Mouse (Mus musculus) midbrain, embryonic 14.5 days (tissue): ENCODE measurements around the gene Lin28a. TPM values are rescaled to one million over a fixed set of nuclear protein-coding genes. Genes with fewer than 3 reads are reported as not detected.
A peak's percentile ranks its signal among the peaks of the same experiment; 100 is the strongest.
"Not testable (repeated sequence)": the region's sequence is repeated elsewhere in the genome, so short reads cannot be mapped to it uniquely, and the experiment has no call there.

Experiments used
- ATAC-seq: fragments of 200-750 bp; cut with Nextera tagmentation; 2 replicates; pipeline ENCODE4 v1.8.0; 2017; ENCODE audit warnings: moderate number of reproducible peaks, moderate library complexity; ENCODE audit not compliant: low FRiP score, low TSS enrichment
- DNase-seq: peaks from one replicate; pipeline ENCODE4 v3.0.0-alpha.2; 2015
- H3K27ac ChIP-seq: fragments of 300-500 bp; sonication (generic); replicated peaks from 2 replicates; pipeline ENCODE4 v1.5.1; 2014; ENCODE audit warnings: mild to moderate bottlenecking, low read depth, low read length, moderate library complexity
- H3K27me3 ChIP-seq: fragments of 300-500 bp; sonication (generic); 2 replicates; pipeline ENCODE4 v1.6.1; 2014; ENCODE audit warnings: low read length, control low read depth, mixed read lengths; ENCODE audit not compliant: control insufficient read depth, insufficient read depth
- H3K36me3 ChIP-seq: fragments of 300-500 bp; sonication (generic); 2 replicates; pipeline ENCODE4 v1.6.1; 2014; ENCODE audit warnings: low read length, control low read depth; ENCODE audit not compliant: control insufficient read depth, insufficient read depth
- H3K4me1 ChIP-seq: fragments of 300-500 bp; sonication (generic); 2 replicates; pipeline ENCODE4 v1.6.1; 2014; ENCODE audit warnings: mild to moderate bottlenecking, antibody characterized with exemption, low read length, control low read depth; ENCODE audit not compliant: control insufficient read depth, insufficient read depth
- H3K4me2 ChIP-seq: fragments of 300-500 bp; sonication (generic); 2 replicates; pipeline ENCODE4 v1.6.1; 2014; ENCODE audit warnings: mild to moderate bottlenecking, low read length, moderate library complexity
- H3K4me3 ChIP-seq: fragments of 300-500 bp; sonication (generic); replicated peaks from 2 replicates; pipeline ENCODE4 v1.5.1; 2014; ENCODE audit warnings: low read depth, low read length
- H3K9ac ChIP-seq: fragments of 300-500 bp; sonication (generic); replicated peaks from 2 replicates; pipeline ENCODE4 v1.6.1; 2014; ENCODE audit warnings: mild to moderate bottlenecking, low read length, moderate library complexity
- H3K9me3 ChIP-seq: fragments of 300-500 bp; sonication (generic); 2 replicates; pipeline ENCODE4 v1.6.1; 2016; ENCODE audit warnings: low read length, control low read depth, mixed read lengths; ENCODE audit not compliant: control insufficient read depth
- WGBS: fragments of 180-500 bp; shearing (Covaris S2); extraction: QIAGEN DNeasy Blood & Tissue Kit; methylation state at CpG from one replicate; pipeline ENCODE4 v1.1.7; 2014; 5-methylcytosine and 5-hydroxymethylcytosine counted together
- polyA plus RNA-seq: library from polyadenylated mRNA; unstranded; fragments of >200 nt; fragmentation: Nextera tagmentation; extraction: Ambion mirVana; gene quantifications from 2 replicates; pipeline ENCODE4 v1.2.1, GENCODE M21; 2014

Gene Lin28a
- polyA plus RNA-seq, 1 experiment from 2014 or later: 0.13 TPM

DNA sequence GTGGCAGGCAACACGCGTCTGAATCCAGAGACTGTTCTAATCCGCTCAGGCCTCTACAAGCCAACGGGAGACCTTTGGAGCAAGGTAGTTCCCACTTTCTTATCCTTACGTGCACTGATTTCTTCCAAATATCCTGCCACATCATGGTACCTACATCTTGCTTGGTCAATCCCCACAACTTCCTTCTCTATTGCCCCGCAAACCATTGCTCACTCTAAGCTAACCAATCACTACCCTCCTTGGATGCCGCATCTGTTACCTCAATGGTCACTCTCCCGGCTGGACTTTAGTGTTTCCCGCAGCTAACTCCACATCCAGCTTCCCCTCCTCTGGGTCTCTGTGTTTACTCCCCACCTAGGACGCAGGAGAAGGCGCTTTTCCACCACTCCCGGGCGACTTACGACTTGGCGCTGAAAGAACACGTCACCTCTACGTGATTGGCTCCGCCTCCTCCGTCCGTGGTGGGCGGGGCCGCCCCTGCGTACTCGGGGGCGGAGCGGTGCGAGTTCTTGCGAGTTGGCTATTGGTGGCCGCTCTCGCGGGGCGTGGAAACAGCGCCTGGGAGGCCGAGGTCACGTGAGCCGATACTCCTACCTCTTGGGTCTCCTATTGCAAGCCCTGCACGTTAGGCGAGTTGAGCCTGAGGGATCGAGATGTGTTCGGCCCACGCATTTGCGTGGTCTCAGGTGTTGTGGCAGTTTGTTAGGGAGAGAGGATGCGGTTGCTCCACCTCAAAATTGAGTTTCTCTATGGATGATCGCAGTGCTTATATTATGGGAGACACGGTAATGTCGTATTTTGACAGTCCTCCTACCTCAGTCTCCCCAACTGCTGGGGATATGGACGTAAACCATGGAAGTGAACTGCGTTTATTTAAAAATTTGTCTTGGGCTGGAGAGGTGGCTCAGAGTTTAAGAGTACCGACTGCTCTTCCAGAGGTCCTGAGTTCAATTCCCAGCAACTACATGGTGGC lies 17.9 kb downstream of the Lin28a start, which contains the start of gene Dhdds:
Dhdds (minus strand) TSS at position 453 of the 973 bp plus-strand sequence.
- H3K9ac ChIP-seq: peak within 1 kb of the TSS; percentile 64
- H3K36me3 ChIP-seq: peaks cover 12% of the 10 kb centered on the region
- DNase-seq (peak; percentile 100), ATAC-seq (peak; percentile 98)
- H3K4me3 ChIP-seq: peak within 1 kb of the TSS; percentile 65
- no peaks in the 10 kb centered on the region for H3K9me3 ChIP-seq
- H3K4me2 ChIP-seq: peak within 1 kb of the TSS; percentile 91
- H3K27me3 ChIP-seq: no peaks in the 10 kb centered on the region
- 0 out of 2 replicates have a peak within 1 kb of the TSS, but pooled peaks have one; percentile 38 for H3K27ac ChIP-seq
- H3K4me1 ChIP-seq: peaks cover 7% of the 10 kb centered on the region
- 1% methylated on average over 49 of the region's 49 CpGs for WGBS

DNA sequence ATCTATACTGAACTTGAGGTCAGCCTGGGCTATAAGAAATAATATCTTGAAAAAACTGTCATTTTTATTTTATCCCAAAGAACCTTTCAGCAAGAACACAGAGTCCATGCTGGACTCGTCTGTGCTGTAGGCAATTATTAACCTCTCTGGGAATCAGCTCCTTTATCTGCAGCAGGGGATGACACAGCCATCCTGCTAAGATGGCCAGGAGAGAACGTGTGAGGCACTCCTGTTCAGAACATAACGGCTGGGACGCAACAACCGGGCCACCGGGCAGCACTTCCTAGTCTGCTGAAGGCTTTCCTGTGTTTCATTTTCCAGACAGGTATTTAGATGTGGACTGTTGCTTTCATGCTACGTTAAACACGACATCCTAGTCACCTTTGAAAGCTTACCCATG lies 23.9 kb downstream of the Lin28a start:
- DNase-seq (no peak), ATAC-seq (no peak)
- H3K9ac ChIP-seq: no peak overlapping the region
- H3K9me3 ChIP-seq: no peaks in the 10 kb centered on the region
- no peaks in the 10 kb centered on the region for H3K27me3 ChIP-seq
- 91% methylated on average over 8 of the region's 8 CpGs for WGBS
- no peak overlapping the region for H3K27ac ChIP-seq
- H3K36me3 ChIP-seq: peaks cover 63% of the 10 kb centered on the region
- no peak overlapping the region for H3K4me3 ChIP-seq
- peaks cover 2% of the 10 kb centered on the region; the same call in 1 of the 2 replicates for H3K4me1 ChIP-seq
- H3K4me2 ChIP-seq: no peak overlapping the region

DNA sequence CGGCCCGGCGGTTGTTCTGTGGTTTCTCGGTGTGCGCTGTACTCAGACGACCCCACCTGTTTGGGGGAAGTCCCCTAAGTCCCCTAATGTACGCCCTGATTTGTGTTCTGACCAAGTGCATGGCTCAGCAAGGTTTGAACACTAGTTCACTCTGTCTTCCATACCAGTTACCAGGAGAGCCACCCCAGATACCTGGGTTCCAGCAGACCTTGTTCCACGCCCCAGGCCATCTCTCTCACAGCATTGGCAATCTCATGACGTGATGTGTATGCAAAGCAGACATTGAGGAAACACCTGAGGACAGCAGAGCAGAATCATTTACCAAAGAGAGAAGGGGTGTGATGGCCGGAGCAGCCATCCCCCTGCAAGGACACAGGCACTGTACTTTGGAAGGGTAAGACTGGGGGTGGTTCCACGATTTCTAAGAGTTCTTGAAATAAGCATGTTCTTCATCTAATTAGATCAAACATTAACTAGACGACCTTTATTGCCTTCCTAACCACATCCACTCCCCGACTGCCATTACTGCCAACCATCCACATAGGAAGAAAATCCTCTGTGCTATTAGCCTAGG lies 27.5 kb downstream of the Lin28a start:
- ATAC-seq (no peak), DNase-seq (no peak)
- no peak overlapping the region for H3K4me3 ChIP-seq
- H3K9me3 ChIP-seq: no peaks in the 10 kb centered on the region
- no peak overlapping the region for H3K27ac ChIP-seq
- no peaks in the 10 kb centered on the region for H3K27me3 ChIP-seq
- no peaks in the 10 kb centered on the region for H3K4me1 ChIP-seq
- WGBS: 90% methylated on average over 13 of the region's 13 CpGs
- H3K9ac ChIP-seq: no peak overlapping the region
- no peak overlapping the region for H3K4me2 ChIP-seq
- peaks cover 83% of the 10 kb centered on the region for H3K36me3 ChIP-seq

DNA sequence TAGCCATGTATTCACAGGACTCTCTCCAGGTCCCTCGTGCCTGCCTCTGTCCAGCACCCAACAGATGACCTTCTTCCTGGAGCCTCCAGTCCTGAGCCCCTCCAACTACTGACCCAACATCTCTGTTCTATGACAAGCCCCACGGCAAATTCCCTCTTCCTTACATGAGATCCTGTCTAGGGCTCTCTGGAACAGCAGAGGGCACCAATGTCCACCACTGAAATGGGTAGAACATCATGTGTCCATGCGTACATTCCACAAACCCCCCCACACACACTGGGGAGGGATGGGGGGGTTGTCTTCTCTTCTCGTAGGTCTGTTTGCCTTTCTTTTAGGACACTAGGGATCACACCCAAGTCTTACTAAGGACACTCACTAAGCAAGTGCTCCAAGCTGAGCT lies 28.6 kb downstream of the Lin28a start:
- Histone ChIP-seq H3K4me2 (no peak overlapping the region), H3K9ac (no peak overlapping the region), H3K36me3 (peaks cover 80% of the 10 kb centered on the region), H3K4me3 (no peak overlapping the region), H3K27ac (no peak overlapping the region), H3K9me3 (no peaks in the 10 kb centered on the region), H3K4me1 (no peaks in the 10 kb centered on the region), H3K27me3 (no peaks in the 10 kb centered on the region)
- DNase-seq (no peak), ATAC-seq (no peak)
- WGBS: 64% methylated on average over 4 of the region's 4 CpGs

DNA sequence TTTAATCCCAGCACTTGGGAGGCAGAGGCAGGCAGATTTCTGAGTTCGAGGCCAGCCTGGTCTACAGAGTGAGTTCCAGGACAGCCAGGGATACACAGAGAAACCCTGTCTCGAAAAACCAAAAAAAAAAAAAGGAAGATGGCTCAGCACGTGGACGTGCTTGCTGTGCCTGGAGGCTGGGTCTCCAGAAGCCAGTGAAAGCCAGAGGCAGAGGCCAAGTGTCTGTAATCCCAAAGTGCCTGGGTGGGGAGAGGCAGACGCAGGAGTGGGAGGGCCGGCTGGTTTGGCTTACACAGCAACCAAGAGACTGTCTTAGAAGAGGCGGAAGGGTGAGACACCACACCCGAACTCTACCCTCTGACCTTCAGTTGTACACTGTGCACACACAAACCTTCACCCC lies 30.4 kb downstream of the Lin28a start:
- not testable (repeated sequence) for H3K4me2 ChIP-seq, H3K27ac ChIP-seq, H3K27me3 ChIP-seq, ATAC-seq, H3K9ac ChIP-seq, H3K4me3 ChIP-seq, H3K9me3 ChIP-seq, DNase-seq, H3K4me1 ChIP-seq
- WGBS: 92% methylated on average over 8 of the region's 8 CpGs
- H3K36me3 ChIP-seq: peaks cover 65% of the 10 kb centered on the region

DNA sequence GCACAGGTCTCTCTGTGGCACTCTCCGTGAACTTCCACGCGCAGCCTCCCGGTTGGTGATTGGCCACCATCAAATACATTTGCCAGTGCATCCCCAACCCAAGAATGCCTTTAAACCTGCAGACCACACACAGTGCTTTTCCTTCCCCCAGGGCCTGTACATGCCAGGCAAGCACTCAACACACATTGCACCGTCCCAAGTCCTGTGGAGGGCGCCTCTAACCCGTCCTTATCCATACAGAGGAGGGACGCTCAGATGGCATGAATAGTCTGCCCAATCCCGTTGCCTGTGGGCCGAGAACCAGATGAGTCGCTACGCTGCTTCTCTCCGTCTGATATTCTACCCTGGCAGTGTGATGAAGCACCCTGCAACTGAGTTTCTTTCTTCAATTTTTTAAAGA lies 35.7 kb downstream of the Lin28a start:
- H3K9me3 ChIP-seq: no peaks in the 10 kb centered on the region
- WGBS: 77% methylated on average over 13 of the region's 13 CpGs
- ATAC-seq: no peak
- DNase-seq: no peak
- no peaks in the 10 kb centered on the region for H3K27me3 ChIP-seq
- H3K4me3 ChIP-seq: no peak overlapping the region
- H3K9ac ChIP-seq: no peak overlapping the region
- H3K36me3 ChIP-seq: peaks cover 51% of the 10 kb centered on the region
- no peak overlapping the region for H3K27ac ChIP-seq
- H3K4me1 ChIP-seq: no peaks in the 10 kb centered on the region
- no peak overlapping the region for H3K4me2 ChIP-seq

DNA sequence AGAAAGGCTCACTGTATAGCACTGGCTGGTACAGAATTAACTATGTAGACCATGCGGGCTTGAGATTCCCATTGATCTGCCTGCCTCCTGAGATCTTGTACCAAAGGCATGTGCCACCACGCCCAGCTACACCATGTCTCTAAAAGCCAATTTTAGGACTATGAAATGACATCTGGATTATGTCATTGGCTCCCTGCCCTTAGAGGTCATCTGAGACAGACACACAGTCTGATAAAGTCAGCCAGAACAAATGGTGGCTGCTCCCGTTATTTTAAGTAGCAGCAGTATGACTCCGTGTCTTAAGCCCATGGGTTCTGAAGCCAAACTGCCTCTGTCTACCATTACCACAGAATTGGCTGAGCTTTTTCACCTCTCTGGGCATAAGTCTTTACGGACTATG lies 38.1 kb downstream of the Lin28a start:
- Histone ChIP-seq H3K4me3 (no peak overlapping the region), H3K4me1 (no peaks in the 10 kb centered on the region)
- ATAC-seq: no peak

DNA sequence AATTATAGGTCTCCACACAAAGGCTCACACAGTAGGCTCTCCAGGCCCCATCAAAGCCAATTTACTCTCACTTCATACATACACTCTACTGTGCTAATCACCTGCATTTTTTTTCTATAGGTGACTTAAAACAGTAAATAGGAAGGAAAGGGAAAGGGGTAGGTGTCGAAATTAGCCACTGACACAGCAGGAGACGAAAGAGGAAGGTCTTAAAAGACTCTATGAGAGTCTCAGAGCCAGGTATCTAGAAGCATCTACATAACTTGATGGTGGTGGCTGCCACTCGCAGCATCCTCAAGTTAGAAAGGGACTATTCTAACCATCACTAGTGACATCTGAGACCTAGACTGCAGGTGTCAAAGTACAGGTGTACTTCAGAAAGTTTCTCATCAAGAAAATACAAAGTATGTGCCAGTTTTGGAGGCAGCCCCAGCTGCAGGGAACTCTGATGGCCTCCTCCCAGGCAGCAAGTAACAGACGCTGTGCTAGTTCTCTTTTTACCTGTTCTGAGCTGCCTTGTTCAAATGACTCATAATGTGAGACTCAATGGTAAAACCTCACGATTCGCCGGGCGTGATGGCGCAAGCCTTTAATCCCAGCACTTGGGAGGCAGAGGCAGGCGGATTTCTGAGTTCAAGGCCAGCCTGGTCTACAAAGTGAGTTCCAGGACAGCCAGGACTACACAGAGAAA lies 40.5 kb downstream of the Lin28a start:
- Histone ChIP-seq H3K27ac (no peak overlapping the region), H3K9me3 (no peaks in the 10 kb centered on the region), H3K27me3 (no peaks in the 10 kb centered on the region), H3K4me3 (no peak overlapping the region), H3K4me1 (no peaks in the 10 kb centered on the region), H3K36me3 (peaks cover 44% of the 10 kb centered on the region), H3K9ac (no peak overlapping the region), H3K4me2 (no peak overlapping the region)
- DNase-seq: no peak
- no peak for ATAC-seq
- WGBS: 95% methylated on average over 10 of the region's 10 CpGs

More for the DNA sequence above, 38.1 kb downstream of the Lin28a start:
- Histone ChIP-seq H3K27ac (no peak overlapping the region), H3K27me3 (no peaks in the 10 kb centered on the region), H3K4me2 (no peak overlapping the region), H3K9me3 (no peaks in the 10 kb centered on the region), H3K9ac (no peak overlapping the region), H3K36me3 (peaks cover 41% of the 10 kb centered on the region)
- DNase-seq: no peak
- 85% methylated on average over 5 of the region's 5 CpGs for WGBS
